Mouse (Mus musculus) thymus, adult 2 months (tissue): ENCODE data around the gene Zc3hc1.

Experiments
- CTCF ChIP-seq: fragments of 200-500 bp; IDR thresholded peaks from 2 replicates; pipeline ENCODE4 v1.5.1; 2012; ENCODE audit warnings: mild to moderate bottlenecking, control low read depth, low read length, moderate library complexity, borderline replicate concordance; ENCODE audit not compliant: control insufficient read depth, poor library complexity, insufficient read depth; ENCODE audit errors: extremely low read depth
- POLR2A ChIP-seq: fragments of 200-500 bp; IDR thresholded peaks from 2 replicates; pipeline ENCODE4 v1.6.1; 2012; ENCODE audit warnings: mild to moderate bottlenecking, low read length, control low read depth, moderate library complexity; ENCODE audit not compliant: control insufficient read depth, poor library complexity, insufficient read depth; ENCODE audit errors: extremely low read depth

DNA sequence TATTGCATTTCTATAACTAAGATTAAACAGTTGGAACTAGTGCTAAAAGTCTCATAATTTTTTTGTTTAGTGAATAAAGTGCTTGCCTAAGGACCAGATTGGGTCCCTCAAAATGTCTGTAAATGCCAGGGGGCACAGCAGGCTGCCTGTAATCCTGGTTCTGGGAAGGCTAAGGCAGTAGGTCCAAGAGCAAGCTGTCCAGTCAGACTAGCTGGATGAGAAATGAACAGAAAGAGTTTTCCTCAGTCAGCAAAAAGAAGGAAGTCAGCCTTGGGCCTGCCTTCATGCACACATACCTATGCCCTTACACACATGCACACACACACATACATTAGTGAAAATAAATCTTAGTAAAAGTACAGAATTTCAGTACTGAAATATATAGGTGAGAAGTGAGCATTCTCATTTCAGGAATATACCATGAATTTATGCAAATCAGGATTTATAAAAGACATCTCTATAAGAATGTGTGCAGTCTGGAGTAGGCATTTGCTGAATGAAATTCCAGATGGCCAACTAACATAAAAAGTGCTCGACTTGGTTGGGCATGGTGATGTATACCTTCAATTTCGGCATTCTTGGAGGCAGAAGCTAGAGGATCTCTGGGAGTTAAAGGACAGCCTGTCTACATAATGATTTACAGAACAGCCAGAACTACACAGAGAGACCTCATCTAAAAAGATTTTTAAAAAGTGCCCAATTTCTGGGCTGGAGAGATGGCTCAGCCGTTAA lies 41.8 kb upstream of the Zc3hc1 start:
- TF ChIP-seq CTCF (no peak), POLR2A (no peak)
